Mouse (Mus musculus) liver, embryonic 14.5 days (tissue): ENCODE measurements around the gene C1qa. TPM values are rescaled to one million over a fixed set of nuclear protein-coding genes. Genes with fewer than 3 reads are reported as not detected.

Experiments
- ATAC-seq: fragments of 200-750 bp; cut with Nextera tagmentation; 2 replicates; pipeline ENCODE4 v1.8.0; 2017; ENCODE audit warnings: moderate number of reproducible peaks, mild to moderate bottlenecking, moderate library complexity; ENCODE audit not compliant: insufficient read depth
- DNase-seq, 3 experiments: peaks; one replicate each; pipeline ENCODE4 v3.0.0-alpha.2; 2012 to 2013; ENCODE audit warnings: low read depth in 3 of 3, low spot score in 3 of 3
- H3K27ac ChIP-seq: fragments of 300-500 bp; sonication (generic); 2 replicates; pipeline ENCODE4 v1.5.1; 2014; ENCODE audit warnings: moderate library complexity, mild to moderate bottlenecking, control low read depth, inconsistent platforms
- H3K27me3 ChIP-seq: fragments of 300-500 bp; sonication (generic); 2 replicates; pipeline ENCODE4 v1.6.1; 2014; ENCODE audit warnings: mild to moderate bottlenecking, low read length, moderate library complexity; ENCODE audit not compliant: control insufficient read depth, insufficient read depth
- H3K36me3 ChIP-seq: fragments of 300-500 bp; sonication (generic); replicated peaks from 2 replicates; pipeline ENCODE4 v1.6.1; 2014; ENCODE audit warnings: low read depth; ENCODE audit not compliant: control insufficient read depth, insufficient read depth
- H3K4me1 ChIP-seq, 2 experiments: fragments of 200-500 bp in 1 of 2; fragments of 300-500 bp in 1 of 2; sonication (generic) in 1 of 2; replicated peaks; 2 replicates each; pipeline ENCODE4 v1.6.1; 2012 to 2014; ENCODE audit warnings: antibody characterized with exemption in 1 of 2, inconsistent platforms in 1 of 2, low read length in 1 of 2; ENCODE audit not compliant: control insufficient read depth in 2 of 2, insufficient read depth in 2 of 2
- H3K4me2 ChIP-seq: fragments of 300-500 bp; sonication (generic); 2 replicates; pipeline ENCODE4 v1.6.1; 2014; ENCODE audit warnings: low read depth, mild to moderate bottlenecking, control low read depth, moderate library complexity
- H3K4me3 ChIP-seq, 2 experiments: fragments of 200-500 bp in 1 of 2; fragments of 300-500 bp in 1 of 2; sonication (generic) in 1 of 2; 2 replicates each; pipeline ENCODE4 v1.5.1; 2012 to 2014; ENCODE audit warnings: low read depth in 2 of 2, low read length in 2 of 2, mild to moderate bottlenecking in 2 of 2, control low read depth in 1 of 2, inconsistent platforms in 1 of 2, moderate library complexity in 1 of 2; ENCODE audit not compliant: insufficient read depth in 1 of 2
- H3K9ac ChIP-seq: fragments of 300-500 bp; sonication (generic); replicated peaks from 2 replicates; pipeline ENCODE4 v1.6.1; 2014; ENCODE audit warnings: mild to moderate bottlenecking, control low read depth, moderate library complexity
- H3K9me3 ChIP-seq: fragments of 300-500 bp; sonication (generic); 2 replicates; pipeline ENCODE4 v1.6.1; 2016; ENCODE audit warnings: low read length, mixed read lengths; ENCODE audit not compliant: control insufficient read depth
- CTCF ChIP-seq: IDR thresholded peaks from 2 replicates; pipeline ENCODE4 v1.5.1; 2016; ENCODE audit warnings: antibody characterized with exemption, low read depth, control low read depth
- EP300 ChIP-seq: IDR thresholded peaks from 2 replicates; pipeline ENCODE4 v1.6.1; 2016; ENCODE audit warnings: antibody characterized with exemption, low read depth
- WGBS: fragments of 180-500 bp; shearing (Covaris S2); extraction: QIAGEN DNeasy Blood & Tissue Kit; methylation state at CpG from one replicate; pipeline ENCODE4 v1.1.7; 2014; ENCODE audit not compliant: insufficient replicate concordance; 5-methylcytosine and 5-hydroxymethylcytosine counted together
- polyA plus RNA-seq, 2 experiments: library from polyadenylated mRNA; depleted of rRNA in 1 of 2; stranded (reverse) in 1 of 2; unstranded in 1 of 2; fragments of >200 nt; fragmentation: Nextera tagmentation in 1 of 2; extraction: Ambion mirVana in 1 of 2; gene quantifications; 2 replicates each; pipeline versions ENCODE4 v1.2.1 to v1.2.3; 2012 to 2014

The C1qa gene
- polyA plus RNA-seq, 2 experiments = 23.8 to 40.9 TPM

DNA sequence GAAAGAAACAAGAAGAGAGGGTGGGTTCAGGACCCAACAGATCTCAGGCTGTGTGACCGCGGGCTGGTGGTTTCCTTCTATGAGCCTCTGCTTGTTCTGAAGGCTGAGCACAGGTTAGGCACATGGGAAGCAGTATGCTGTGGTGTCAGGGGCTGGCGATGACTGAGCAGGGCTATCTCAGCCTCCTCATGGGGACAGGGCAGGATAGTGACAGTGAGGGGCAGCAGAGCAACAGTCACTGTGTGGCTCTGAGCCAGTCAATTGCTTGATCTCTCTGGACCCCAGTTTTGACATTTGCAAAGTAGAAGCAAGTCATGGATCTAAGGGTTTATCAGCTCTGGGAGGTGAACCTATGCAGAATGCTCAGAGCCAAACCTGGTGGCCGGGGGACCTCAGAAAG, 7.5 kb downstream of the C1qa start:
- Histone ChIP-seq H3K9me3 (no peaks in the 10 kb centered on the region), H3K4me2 (no peak overlapping the region), H3K4me1 (no peaks in the 10 kb centered on the region), H3K9ac (no peak overlapping the region), H3K4me3 (no peak overlapping the region), H3K27ac (no peak overlapping the region), H3K27me3 (peaks cover 4% of the 10 kb centered on the region; the same call in 1 of the 2 replicates), H3K36me3 (no peaks in the 10 kb centered on the region)
- TF ChIP-seq EP300 (no peak), CTCF (no peak)
- no peak for DNase-seq
- no peak for ATAC-seq
- 61% methylated on average over 4 of the region's 4 CpGs for WGBS

DNA sequence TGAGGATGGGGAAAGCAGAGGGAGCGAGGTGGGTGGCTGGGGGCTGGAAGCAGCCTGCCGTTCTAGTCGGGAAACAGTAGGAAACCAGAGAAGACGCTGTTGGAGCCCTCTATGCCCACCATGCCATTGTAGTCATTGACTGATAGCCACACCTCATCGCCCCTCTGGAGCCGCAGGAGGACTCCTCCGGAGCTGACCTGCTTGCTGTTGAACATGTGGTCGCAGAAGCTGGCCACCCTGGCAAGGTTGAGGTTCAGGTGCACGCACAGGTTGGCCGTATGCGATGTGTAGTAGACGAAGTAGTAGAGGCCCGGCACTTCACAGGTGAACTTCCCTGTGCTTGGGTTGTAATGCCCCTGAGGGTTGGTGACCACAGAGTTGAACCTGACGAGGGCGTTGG, 8.6 kb downstream of the C1qa start:
- H3K4me3 ChIP-seq = no peak overlapping the region
- no peaks in the 10 kb centered on the region for H3K9me3 ChIP-seq
- WGBS = 71% methylated on average over 15 of the region's 15 CpGs
- DNase-seq = no peak
- no peak overlapping the region for H3K27ac ChIP-seq
- H3K9ac ChIP-seq = no peak overlapping the region
- no peaks in the 10 kb centered on the region for H3K27me3 ChIP-seq
- H3K36me3 ChIP-seq = no peaks in the 10 kb centered on the region
- ATAC-seq = no peak
- no peak overlapping the region for H3K4me2 ChIP-seq
- TF ChIP-seq CTCF (no peak), EP300 (no peak)
- no peaks in the 10 kb centered on the region for H3K4me1 ChIP-seq

GRCm38 (mm10) chr4:136887714-136888113, 10.9 kb downstream of the C1qa start:
- TF ChIP-seq EP300 (no peak), CTCF (no peak)
- Histone ChIP-seq H3K4me1 (no peaks in the 10 kb centered on the region), H3K9me3 (no peaks in the 10 kb centered on the region), H3K36me3 (no peaks in the 10 kb centered on the region), H3K4me2 (no peak overlapping the region), H3K27me3 (no peaks in the 10 kb centered on the region), H3K4me3 (no peak overlapping the region), H3K27ac (no peak overlapping the region), H3K9ac (no peak overlapping the region)
- no peak for ATAC-seq
- DNase-seq = no peak
- WGBS = 45% methylated on average over 5 of the region's 5 CpGs

DNA sequence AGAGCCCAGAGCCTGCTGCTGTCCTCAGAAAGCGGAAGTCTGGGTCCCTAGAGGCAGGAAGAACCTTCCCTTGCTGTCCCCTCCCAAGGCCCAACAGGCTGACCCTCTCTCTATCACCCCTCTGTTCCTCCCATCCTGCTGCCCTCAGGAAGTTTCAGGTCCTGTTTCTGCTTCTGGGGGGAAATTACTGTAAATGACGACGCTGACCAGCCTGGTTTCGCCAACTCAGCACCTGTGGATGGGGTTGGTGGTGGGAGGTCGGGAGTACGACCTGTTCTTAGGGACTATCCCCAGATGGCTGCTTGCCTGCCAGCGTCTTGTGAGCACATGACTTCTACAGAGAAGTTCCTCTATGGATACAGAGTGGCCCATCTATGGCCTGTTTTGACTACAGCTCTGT, 12.5 kb downstream of the C1qa start, which contains the start of gene C1qb:
C1qb (minus strand) TSS at position 87 of the 400 bp plus-strand sequence.
- H3K4me3 ChIP-seq = peak within 1 kb of the TSS in 1 of 2 experiments; percentile 14; a peak in 1 of 4 replicates
- no peaks in the 10 kb centered on the region for H3K9me3 ChIP-seq
- H3K4me2 ChIP-seq = no peak within 1 kb of the TSS
- TF ChIP-seq EP300 (no peak), CTCF (no peak)
- no peak within 1 kb of the TSS for H3K27ac ChIP-seq
- no peak for DNase-seq
- H3K27me3 ChIP-seq = no peaks in the 10 kb centered on the region
- WGBS = 28% methylated on average over 7 of the region's 7 CpGs
- no peak within 1 kb of the TSS for H3K9ac ChIP-seq
- no peaks in the 10 kb centered on the region for H3K4me1 ChIP-seq
- H3K36me3 ChIP-seq = no peaks in the 10 kb centered on the region
- peak; percentile 31; the same call in 1 of the 2 replicates for ATAC-seq

- Histone ChIP-seq H3K27me3 (no peaks in the 10 kb centered on the region), H3K4me3 (no peak overlapping the region), H3K4me1 (no peaks in the 10 kb centered on the region), H3K4me2 (no peak overlapping the region), H3K9me3 (no peaks in the 10 kb centered on the region), H3K27ac (no peak overlapping the region), H3K9ac (no peak overlapping the region), H3K36me3 (no peaks in the 10 kb centered on the region)
- DNase-seq = no peak
- no peak for ATAC-seq
- WGBS = 15% methylated on average over 5 of the region's 5 CpGs
- TF ChIP-seq EP300 (no peak), CTCF (peak; percentile 24; the same call in 1 of the 2 replicates)
Observed at GRCm38 (mm10) chr4:136878601-136879000, 20.0 kb downstream of the C1qa start.
